Mouse (Mus musculus) liver (tissue): ENCODE measurements around the gene Olfr56.
"Not testable (repeated sequence)": the region's sequence is repeated elsewhere in the genome, so short reads cannot be mapped to it uniquely, and the experiment has no call there.

ENCODE experiments used
- DNase-seq: peaks from one replicate; pipeline ENCODE4 v3.0.0-alpha.2; 2020; ENCODE audit warnings: mixed read lengths

Gene Olfr56

DNA sequence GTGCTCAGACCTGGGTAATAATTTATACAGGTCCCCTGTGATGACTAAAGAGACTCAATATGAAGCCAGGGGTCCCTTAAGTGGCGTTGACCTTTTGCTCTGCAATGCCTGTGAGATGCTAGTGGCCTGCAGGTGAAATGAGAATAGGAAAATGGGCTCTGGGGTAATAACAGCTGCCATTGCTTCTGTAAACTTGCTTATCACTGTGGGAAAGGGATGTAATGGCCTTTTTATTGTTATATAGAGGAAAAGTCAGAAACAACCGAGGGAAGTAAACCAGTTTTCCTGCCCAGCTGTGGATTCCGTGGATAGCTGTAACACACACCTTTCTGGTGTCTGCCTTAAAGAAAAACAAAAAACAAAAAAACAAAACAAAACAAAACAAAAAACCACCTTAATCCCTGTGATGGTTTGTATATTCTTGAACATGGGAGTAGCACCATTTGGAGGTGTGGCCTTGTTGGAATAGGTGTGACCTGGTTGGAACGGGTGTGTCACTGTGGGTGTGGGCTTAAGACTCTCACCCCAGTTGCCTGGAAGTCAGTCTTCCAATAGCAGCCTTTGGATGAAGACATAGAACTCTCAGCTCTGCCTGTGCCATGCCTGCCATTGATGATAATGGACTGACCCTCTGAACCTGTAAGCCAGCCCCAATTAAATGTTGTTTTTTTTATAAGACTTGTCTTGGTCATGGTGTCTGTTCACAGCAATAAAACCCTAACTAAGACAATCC lies 197.5 kb downstream of the Olfr56 start:
- not testable (repeated sequence) for DNase-seq

- DNase-seq = no peak
These were observed 204.5 kb downstream of the Olfr56 start for GRCm38 (mm10) chr11:49183172-49183571.
